ENCODE assay signal across 15 mouse cellular contexts in genomic region chr7:79615941-79616340, GRCm38 (mm10). TPM values are rescaled to one million over a fixed set of nuclear protein-coding genes. Genes with fewer than 3 reads are reported as not detected.
"Had no signal": no experiment of that assay in that cellular context is flagged by ENCODE, and none has a peak within 500 bp of the region (broad histone marks: within the 10 kb centered on the region; RNA-seq: fewer than 3 reads in every experiment).

No protein-coding gene starts in this region.

- ATAC-seq: intestine, postnatal 0 days; liver, postnatal 0 days; midbrain, embryonic 13.5 days had no signal

- H3K9ac ChIP-seq: limb, embryonic 12.5 days; liver, embryonic 13.5 days; liver, postnatal 0 days; lung, embryonic 15.5 days; midbrain, embryonic 13.5 days; stomach, embryonic 15.5 days had no signal

- H3K4me1 ChIP-seq: limb, embryonic 12.5 days; liver, embryonic 13.5 days; lung, embryonic 15.5 days had no signal

- H3K4me2 ChIP-seq: limb, embryonic 12.5 days; liver, embryonic 13.5 days; lung, embryonic 15.5 days; midbrain, embryonic 13.5 days; stomach, embryonic 15.5 days had no signal

- H3K4me3 ChIP-seq: layer of hippocampus, adult 2 months; limb, embryonic 12.5 days; liver, embryonic 13.5 days; lung, embryonic 15.5 days; megakaryocyte, embryonic 14.5 days; midbrain, embryonic 13.5 days; stomach, embryonic 15.5 days had no signal

- H3K36me3 ChIP-seq: limb, embryonic 12.5 days; liver, embryonic 13.5 days; lung, embryonic 15.5 days; midbrain, embryonic 13.5 days; stomach, embryonic 15.5 days had no signal

- H3K9me3 ChIP-seq: limb, embryonic 12.5 days; liver, embryonic 13.5 days; lung, embryonic 15.5 days; megakaryocyte, embryonic 14.5 days; midbrain, embryonic 13.5 days; stomach, embryonic 15.5 days had no signal

- DNase-seq: liver; liver, embryonic 13.5 days; liver, postnatal 0 days; lung, postnatal 14 days; right cerebral cortex, postnatal 14 days; thymus, adult 2 months; thymus, postnatal 25 days had no signal

- H3K27ac ChIP-seq: layer of hippocampus, adult 2 months; limb, embryonic 12.5 days; liver, embryonic 13.5 days; lung, embryonic 15.5 days; macrophage; midbrain, embryonic 13.5 days; stomach, embryonic 15.5 days had no signal

RNA-seq across cellular contexts. Expression of gene Rhcg, which starts 1.5 kb away (rescaled TPM):
- polyA plus RNA-seq: intestine, postnatal 0 days; limb, embryonic 12.5 days; macrophage had no signal
